Mouse (Mus musculus): ENCODE data around the gene Spsb3. TPM values are rescaled to one million over a fixed set of nuclear protein-coding genes. Genes with fewer than 3 reads are reported as not detected.

Spsb3 gene
- total RNA-seq, 2 experiments from 2014 or later, result 31.5 to 35.6 TPM

DNA sequence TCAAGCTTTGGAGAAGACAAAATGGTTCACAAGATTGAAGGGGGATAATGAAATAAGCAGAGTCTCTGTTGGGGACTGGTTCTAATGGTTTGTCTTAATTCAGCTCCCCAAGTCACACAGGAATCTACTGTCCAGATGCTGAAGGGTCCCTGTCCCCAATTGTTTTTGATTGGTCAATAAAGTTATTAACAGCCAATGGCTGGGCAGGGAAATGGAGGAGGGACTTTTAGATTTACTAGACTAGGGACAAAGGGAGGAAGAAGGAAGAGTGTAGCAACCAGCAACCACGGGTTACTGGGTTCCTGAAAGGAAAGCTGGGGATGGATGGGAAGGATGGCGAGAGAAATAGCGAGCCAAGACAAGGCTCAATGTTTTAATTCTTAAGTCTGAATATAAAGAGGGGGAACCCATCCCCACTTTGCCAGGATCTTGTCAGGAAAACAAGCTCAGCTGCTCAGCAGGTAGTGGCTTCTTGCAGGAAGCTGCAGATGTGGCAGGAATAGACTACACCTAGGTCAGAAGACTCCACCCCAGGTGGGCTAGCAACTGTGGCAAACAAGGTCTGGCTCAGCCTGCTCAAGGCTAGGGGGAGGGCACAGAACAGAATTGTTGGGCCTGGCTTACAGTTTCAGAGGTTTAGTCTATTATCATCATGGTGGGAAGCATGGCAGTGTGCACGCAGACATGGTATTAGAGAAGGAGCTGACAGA, 12.6 kb upstream of the Spsb3 start:
- DNase-seq, result no peak

DNA sequence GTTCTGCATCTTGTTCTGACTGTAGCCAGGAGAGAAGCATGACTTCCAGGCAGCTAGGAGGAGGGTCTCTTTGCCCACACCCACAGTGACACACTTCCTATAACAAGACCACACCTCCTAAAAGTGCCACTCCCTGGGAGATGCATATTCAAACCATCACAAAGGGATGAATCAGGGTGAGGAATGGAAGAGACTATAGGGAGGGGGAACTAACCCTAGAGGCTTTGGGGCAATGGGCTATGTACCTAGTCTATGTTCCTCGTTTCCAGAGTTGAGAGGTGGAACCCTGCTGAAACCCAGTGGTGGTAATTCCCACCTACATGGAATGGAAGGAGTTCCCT, 12.1 kb upstream of the Spsb3 start:
- no peak for DNase-seq

DNA sequence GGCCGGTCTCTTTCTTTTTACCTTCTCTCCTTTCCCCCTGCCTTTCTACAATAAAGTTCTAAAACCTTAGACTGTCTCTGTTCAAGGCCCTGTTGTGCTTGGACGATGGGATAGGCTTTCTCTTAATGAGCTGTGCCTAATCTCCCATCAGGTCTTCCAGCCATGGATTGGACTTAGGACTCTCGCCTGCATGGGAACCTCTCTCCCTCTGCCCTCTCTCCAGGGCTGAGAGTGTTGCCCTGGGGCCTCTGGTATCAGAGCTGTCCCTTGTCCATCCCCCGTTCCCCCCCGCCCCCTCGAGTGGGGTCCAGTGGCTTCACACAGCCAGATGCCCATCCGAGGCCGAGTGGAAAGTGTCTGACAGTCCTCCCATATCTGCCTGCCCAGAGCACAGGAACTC, 11.5 kb upstream of the Spsb3 start:
- no peak for DNase-seq

DNA sequence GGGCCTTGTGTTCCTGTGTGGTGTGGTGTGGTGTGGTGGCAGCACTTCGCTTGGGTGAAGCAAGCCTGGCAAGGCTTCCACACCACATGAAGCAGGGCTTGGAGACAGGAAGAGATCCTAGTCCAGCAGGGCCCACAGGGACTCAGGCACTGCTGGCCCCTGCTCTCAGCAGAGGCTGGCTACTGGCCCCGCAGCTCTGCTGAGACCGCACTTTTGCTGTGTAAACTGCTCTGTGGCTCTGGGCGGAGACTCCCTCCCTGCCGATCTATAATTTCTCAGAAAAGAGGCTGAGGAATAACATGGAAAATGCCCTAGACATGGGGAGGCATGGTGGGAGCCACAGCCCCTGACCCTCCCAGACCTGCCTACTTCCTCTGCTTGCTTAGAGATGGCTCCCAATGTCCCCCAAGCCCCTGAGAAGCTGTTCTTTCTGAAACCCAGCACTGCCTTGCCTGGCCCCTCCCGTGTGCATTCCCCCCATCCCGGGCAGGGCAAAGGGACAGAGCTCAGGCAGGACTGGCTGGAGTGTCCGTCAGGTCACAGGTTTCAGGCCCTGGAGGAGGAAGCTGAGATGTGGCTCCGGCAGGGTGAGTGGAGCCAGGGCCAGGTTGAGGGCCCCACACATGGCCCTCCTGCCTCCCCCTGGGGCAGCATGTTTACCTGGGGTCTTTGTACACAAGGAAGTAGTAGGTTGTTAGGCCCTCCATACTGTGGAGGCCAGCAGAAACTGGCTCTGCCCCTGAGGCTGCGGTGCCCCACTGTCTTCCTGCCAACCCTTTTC, 8.9 kb upstream of the Spsb3 start:
- DNase-seq, result peak; percentile 66

DNA sequence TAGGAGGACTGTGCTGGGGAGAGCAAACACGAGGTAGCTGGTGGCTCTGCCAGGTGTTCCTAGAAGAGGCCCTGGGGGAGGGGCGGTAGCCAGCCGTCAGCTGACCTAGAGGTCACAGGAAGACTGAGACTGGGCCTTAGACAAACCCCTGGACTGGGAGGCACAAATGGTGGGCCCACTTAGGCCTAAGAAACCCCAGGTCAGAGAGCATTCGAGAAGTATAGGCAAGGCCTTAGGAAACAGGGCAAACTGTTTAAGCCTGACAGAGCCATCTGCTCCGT, 8.4 kb upstream of the Spsb3 start:
- DNase-seq, result peak; percentile 79

DNA sequence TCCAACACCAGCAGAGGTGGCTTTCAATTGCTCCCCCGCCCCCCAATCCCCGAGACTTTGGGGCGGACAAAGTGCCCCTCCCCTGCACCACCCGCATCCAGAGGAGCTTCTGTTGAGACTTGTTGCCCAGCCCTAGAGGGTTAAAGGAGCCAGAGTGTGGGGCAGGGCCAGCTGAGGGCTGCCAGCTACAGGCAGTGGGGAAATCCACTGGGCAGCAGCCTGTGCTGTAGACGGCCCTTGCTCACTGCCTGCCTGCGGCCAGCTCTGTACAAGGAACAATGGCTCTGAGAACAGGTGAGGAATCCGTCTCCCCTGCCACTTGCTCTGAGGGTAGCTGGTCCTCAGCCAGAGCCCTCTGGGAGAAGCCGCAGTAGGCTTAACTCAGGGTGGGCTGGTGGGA, 7.9 kb upstream of the Spsb3 start:
- peak; percentile 58 for DNase-seq

DNA sequence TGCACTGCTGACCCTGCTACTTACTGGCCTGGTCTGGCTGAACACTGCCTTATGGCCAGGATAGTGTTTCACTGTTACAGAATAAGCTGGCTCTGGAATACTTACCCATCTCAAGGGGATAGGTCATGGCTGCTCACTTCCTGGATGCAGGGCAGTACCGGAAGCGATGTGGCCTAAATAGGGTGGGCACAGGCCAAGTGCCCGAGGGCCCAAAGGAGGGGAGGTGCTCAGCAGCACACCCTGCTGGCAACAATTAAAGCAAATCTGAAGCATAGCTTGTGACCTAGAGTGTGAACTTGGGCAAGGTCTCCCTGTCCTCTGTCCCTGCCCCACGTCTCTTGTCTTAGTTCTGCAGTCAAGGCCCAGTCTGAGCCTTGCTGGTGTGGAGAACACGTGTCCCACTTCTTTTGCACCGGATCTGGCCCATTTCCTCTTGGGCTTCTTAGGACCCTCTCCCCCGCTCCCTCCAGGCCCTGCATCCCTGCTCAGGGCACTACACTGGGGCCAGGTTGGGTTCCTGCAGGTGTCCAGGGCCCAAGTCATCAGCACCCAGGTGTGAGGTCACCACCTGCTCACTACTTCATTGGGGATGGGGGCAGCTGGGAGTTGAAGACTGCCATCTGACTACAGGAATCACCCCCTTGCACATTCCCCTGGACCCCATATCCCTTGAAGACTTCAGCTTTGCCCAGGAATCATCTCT, 4.6 kb upstream of the Spsb3 start:
- DNase-seq, result peak; percentile 61

DNA sequence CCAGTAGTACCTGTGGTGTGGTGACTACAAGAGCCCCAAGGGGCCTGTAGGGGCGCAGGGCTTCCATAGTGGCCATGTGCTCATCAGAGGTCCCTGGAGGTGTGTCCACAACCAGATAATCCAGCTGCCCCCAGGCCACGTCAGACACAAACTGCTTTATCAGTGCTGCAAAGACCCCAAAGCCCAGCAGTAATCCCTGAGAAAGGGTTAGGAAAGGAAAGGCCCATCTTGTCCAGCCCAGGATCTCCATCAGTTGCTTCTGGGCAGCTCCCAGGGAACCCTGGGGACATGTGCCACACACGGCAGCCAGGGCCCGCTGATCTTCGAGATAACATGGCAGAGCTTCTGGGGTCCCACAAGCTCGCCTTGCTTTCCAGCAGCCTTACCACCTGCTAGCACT, 2.1 kb upstream of the Spsb3 start:
- DNase-seq, result no peak

DNA sequence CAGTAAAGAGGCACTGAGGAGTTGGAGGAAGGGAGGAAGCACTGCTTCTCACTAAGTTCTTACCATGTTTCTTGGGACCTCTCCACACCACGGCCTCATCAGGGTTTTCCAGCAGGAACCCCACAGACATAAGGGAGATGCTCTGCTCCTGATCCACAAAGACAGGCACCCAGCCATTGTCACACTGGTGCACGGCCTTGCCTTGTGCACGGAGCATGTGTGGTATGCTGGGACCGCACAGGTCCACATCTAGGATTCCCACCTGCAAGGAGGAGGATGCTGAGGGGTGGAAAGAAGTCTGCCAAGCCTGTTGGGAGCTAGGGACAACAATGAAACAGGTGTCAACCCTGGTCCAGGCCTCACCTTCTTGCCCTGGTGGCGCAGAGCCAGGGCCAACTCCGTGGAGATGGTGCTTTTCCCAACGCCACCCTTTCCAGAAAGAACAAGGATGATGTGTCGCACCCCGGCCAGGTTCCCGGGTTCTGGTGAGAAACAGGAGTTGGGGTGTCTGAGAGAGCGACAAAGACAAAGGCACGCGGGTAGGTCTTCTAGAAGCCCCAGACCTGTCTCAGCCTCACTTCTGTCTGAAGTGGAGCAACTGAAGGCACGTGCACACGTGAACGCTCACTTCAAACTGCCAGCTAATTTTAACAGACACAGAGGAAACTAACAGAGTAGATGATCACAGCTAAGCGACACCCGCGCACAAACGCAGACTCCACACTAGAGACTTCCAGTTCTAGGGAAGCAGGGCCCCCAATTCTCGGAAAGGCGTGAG, 898 bp upstream of the Spsb3 start:
- no peak for DNase-seq

DNA sequence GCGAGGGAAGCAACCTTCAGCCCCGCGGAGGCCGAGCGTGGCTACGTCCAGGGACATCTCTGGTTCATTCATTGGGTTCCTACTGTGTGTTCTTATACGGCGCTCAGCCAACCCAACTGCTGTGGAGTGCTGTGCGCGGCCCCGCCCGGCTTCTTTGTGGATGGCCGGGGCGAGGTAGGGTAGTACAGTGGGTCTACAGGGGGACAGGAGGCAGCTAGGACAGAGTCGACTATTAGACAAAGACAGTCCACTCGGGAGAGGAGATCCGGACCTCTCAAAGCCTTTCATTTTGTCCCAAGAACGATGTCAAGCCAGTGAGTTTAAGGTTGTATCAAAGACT, 459 bp downstream of the Spsb3 start:
- DNase-seq, result no peak

DNA sequence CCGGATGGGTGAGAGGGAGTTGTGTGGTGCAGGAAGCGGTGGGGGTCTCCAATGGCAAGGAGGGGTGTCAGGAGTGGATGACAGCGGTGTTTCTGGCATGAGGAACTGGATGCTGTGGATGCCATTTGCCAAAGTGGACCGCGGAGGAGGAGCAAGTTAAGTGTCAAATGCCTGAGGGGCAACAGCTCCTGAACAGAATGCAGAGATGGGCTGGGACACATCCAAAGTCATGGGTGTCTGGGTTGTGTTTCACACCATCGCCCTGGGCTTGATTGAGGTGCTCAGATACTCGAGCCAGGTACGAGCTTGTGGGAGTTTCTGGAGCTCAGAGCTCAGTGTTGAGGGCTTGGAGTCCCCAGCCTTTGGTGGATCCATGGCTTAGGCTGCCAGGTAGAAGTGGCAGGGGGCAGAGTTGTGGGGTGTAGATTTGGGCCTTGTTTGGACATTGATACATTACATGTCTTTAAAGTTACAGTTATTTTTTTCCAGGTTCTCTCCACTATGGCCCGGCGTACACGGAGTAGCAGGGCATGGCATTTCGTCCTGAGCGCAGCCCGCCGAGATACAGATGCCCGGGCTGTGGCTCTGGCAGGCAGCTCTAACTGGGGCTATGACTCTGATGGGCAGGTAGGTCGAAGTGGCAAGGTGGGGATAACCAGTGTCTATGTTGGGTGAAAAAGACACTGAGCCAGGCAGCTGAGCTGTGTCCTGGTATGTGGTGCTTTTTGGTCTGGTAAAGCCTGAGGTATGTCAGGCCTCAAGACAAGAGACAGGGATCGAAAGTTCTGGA, 1.0 kb downstream of the Spsb3 start:
- no peak for DNase-seq

DNA sequence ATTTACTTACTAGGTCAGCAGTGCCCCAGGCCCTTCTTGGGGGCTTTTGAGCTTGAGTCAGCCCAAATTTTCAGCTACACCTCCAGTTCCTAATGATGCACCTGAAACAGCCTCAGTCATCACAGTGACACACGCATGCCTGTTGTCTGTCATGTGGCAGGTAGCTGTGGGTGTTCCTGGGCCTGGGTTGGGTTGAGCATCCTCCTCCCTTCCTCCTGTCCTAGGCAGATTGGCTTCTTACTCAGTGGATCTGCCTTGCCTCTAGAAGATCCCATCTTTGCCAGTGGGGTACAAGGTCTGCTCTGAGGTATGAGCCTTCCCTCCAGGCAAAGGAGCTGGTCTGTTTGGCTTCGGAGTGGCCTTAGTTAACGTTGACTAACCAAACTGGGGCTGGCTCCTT, 2.4 kb downstream of the Spsb3 start:
- DNase-seq, result no peak

DNA sequence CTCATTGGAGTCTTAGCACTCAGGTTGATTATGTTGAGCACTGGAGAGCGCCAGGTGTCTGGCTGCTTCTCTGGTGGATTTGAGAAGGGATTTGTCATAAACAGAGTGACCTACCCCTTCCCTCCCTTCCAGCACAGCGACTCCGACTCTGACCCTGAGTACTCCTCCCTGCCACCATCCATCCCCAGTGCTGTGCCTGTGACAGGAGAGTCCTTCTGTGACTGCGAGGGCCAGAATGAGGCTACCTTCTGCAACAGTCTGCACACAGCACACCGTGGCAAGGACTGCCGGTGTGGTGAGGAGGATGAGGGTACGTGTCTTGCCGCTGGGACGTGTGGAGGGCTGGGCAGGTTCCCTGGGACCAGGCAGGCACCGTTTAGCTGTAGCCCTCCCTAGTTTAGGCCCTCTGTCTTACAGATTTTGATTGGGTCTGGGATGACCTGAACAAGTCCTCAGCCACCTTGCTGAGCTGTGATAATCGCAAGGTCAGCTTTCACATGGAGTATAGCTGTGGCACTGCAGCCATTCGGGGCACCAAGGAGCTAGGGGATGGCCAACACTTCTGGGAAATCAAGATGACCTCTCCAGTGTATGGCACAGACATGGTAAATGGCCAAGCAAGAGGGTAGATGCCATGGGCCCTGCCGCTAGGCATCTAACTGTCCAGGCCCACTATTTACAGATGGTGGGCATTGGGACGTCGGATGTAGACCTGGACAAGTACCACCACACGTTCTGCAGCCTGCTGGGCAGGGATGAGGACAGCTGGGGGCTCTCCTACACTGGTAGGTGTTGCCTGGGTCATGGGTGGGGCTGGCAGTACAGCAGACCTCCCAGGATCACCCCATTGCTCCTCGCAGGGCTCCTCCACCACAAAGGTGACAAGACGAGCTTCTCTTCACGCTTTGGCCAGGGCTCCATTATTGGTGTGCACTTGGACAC, 4.0 kb downstream of the Spsb3 start:
- DNase-seq, result no peak

DNA sequence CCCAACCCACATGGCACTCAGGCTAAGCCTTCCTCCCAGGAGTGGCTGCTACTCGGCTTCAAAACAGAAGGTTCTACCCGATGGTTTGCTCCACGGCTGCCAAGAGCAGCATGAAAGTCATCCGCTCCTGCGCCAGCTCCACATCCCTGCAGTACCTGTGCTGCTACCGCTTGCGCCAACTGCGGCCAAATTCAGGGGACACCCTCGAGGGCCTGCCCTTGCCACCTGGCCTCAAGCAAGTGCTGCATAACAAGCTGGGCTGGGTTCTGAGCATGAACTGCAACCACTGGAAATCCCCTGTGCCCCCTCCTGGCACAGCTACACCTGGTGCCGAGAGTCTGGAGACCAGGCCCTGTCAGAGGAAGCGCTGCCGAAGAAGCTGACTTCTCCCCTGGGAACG, 4.9 kb downstream of the Spsb3 start:
- DNase-seq, result no peak

DNA sequence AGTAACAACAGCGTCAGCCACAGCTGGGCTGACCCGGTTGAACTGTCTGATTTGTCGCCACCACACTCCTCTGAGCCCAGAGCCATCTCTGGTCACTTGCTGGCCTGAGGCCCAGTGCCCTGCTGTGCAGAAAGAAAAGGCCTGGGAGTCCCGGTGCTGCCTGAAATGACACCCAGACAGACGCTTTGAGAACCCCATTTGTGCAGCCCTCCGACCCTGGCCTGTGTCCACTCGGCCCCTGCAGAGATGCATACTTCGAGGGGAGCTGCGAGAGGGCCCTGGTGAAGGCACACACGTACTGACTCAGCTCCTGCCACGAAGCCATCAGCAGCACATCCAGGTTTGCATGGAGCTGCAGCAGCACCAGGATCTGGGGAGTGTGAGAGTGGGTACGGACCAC, 6.3 kb downstream of the Spsb3 start:
- DNase-seq, result no peak

DNA sequence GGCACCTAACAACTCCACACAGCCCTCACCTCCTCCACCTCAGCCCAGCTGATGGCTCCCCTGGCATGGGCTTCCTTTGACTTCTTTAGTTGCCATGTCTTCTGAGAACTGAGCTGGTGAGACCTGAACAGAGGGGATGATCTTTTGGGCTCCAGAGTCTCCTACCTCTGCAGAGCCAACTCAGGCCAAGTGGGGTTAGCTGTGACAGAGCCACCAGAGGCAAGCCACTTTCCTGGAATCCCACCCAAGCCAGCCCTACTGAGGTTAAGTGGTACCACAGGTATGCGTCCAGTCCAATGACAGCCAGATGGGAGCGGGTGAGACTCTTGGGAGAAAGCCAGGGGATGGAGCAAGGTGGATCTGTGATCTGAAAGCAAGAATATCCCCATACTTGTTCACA, 6.8 kb downstream of the Spsb3 start:
- DNase-seq, result no peak

DNA sequence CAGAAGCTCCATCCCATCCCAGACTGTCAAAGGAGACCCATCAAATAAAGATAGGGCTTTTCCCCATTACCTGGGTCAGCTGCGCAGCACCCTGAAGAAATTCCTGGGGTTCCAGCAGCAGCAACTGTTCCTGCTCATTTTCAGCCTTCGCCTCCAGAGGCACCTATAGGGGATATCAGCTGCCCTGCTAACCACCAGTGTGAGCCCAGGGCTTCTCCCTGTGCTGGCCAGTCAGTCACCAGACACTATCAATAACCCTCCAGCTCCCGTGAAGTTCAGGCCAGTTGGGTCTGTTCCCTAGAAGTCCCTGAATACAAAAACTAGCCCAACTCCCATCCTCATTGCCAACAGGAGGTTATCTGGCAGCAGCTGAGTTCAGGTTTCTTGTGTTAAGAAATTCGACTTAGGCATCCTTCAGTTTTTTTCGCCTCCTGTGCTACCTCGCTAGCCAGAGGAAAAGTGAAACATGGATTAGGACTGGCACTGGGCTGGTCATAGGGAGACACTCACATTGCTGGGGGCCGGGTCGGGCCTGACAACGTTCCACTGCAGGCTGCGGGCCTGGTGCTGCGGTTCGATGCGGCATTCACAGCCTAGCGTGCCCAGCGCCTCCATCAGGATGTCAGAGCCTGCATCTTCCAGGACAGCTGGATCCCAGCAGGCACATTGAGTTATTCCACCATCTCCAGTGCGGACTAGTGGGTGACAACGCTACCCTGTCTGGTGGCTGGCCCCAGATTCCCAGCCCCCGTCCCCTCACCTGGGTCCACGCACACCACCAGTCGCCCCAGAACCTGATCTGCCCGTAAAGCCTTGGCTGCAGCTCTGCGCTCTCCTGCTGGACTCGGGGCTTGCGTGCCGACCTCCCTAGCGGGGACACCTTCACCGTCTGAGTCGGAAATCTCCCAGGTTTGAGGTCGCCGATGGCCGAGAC, 7.9 kb downstream of the Spsb3 start:
- no peak for DNase-seq

DNA sequence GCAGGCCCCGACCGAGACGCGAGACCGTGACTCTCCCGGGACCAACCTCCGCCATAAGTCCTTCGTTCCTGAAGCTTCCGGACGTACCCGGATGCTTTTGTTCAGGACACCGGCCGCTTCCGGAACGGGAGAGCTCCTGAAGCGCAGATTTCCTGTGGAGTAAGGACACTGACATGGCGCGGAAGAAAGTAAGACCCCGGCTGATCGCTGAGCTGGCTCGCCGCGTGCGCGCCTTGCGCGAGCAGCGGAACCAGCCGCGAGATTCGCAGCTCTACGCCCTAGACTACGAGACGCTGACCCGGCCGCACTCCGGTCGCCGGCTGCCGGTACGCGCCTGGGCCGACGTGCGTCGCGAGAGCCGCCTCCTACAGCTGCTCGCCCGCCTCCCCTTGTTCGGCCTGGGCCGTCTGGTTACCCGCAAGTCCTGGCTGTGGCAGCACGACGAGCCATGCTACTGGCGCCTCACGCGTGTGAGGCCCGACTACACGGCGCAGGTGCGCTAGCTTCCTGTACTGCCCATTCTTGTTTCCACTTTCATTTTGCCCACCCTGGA, 8.6 kb downstream of the Spsb3 start, which contains the start of the genes Eme2 and Mrps34:
Gene Eme2, minus strand, starts transcription at position 93 of the 553 bp plus-strand sequence.
Gene Mrps34, plus strand, starts transcription at position 122 of the 553 bp plus-strand sequence.
- DNase-seq, result peak; percentile 91

DNA sequence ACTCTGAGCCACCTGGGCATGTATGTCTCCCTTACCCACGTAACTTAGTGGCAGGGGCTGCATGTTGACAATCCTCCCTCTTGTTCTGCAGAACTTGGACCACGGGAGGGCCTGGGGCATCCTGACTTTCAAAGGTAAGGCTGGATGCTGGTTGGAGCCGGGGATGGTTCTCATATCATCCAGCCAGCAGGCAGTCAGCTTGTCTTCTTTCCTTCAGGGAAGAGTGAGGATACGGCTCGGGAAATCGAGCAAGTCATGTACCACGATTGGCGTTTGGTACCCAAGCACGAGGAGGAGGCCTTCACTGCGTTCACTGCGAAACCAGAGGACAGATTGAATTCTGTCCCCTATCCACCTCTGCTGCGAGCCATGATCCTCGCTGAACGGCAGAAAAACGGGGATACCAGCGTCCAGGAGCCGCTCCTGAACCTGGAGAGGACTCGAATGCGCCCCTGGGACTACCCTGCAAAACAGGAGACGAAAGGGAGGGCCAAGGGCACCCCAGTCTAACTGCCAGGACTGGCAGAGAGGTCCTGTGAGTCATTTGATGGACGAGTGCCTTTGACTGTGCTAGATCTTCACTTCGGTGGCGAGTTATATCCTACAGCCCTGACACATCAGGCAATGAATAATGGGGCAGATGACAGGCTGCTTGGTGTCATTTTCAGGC, 9.3 kb downstream of the Spsb3 start:
- DNase-seq, result peak; percentile 73
